Mouse (Mus musculus) embryonic facial prominence, embryonic 15.5 days (tissue): ENCODE results near the gene Efr3b. TPM values are rescaled to one million over a fixed set of nuclear protein-coding genes. Genes with fewer than 3 reads are reported as not detected.
"Not testable (repeated sequence)": the region's sequence is repeated elsewhere in the genome, so short reads cannot be mapped to it uniquely, and the experiment has no call there.

ENCODE experiments used
- ATAC-seq: fragments of 200-750 bp; cut with Nextera tagmentation; 2 replicates; pipeline ENCODE4 v1.8.0; 2017; ENCODE audit warnings: low read depth, moderate TSS enrichment; ENCODE audit not compliant: insufficient number of reproducible peaks, low FRiP score, low TSS enrichment
- H3K27ac ChIP-seq: fragments of 300-500 bp; sonication (generic); replicated peaks from 2 replicates; pipeline ENCODE4 v1.5.1; 2015; ENCODE audit warnings: mild to moderate bottlenecking, inconsistent platforms
- H3K27me3 ChIP-seq: fragments of 300-500 bp; sonication (generic); 2 replicates; pipeline ENCODE4 v1.6.1; 2015; ENCODE audit warnings: inconsistent platforms
- H3K36me3 ChIP-seq: fragments of 300-500 bp; sonication (generic); 2 replicates; pipeline ENCODE4 v1.6.1; 2015; ENCODE audit warnings: mild to moderate bottlenecking, inconsistent platforms
- H3K4me1 ChIP-seq: fragments of 300-500 bp; sonication (generic); 2 replicates; pipeline ENCODE4 v1.6.1; 2015; ENCODE audit warnings: inconsistent platforms
- H3K4me2 ChIP-seq: fragments of 300-500 bp; sonication (generic); replicated peaks from 2 replicates; pipeline ENCODE4 v1.6.1; 2015; ENCODE audit warnings: mild to moderate bottlenecking, inconsistent platforms
- H3K4me3 ChIP-seq: fragments of 300-500 bp; sonication (generic); replicated peaks from 2 replicates; pipeline ENCODE4 v1.5.1; 2015; ENCODE audit warnings: mild to moderate bottlenecking, inconsistent platforms
- H3K9ac ChIP-seq: fragments of 300-500 bp; sonication (generic); 2 replicates; pipeline ENCODE4 v1.6.1; 2015; ENCODE audit warnings: inconsistent platforms
- H3K9me3 ChIP-seq: fragments of 300-500 bp; sonication (generic); replicated peaks from 2 replicates; pipeline ENCODE4 v1.6.1; 2016; ENCODE audit warnings: inconsistent platforms
- WGBS: fragments of 180-500 bp; shearing (Covaris S2); methylation state at CpG from one replicate; pipeline ENCODE4 v1.1.7; 2015; 5-methylcytosine and 5-hydroxymethylcytosine counted together
- polyA plus RNA-seq: library from polyadenylated mRNA; unstranded; fragments of >200 nt; fragmentation: Nextera tagmentation; extraction: Ambion mirVana; gene quantifications from 2 replicates; pipeline ENCODE4 v1.2.1, GENCODE M21; 2015

Efr3b gene
- polyA plus RNA-seq, 1 experiment from 2014 or later: 4.2 TPM

- 50% methylated on average over 4 of the region's 4 CpGs for WGBS
- Histone ChIP-seq H3K9ac (no peak overlapping the region), H3K27ac (no peak overlapping the region), H3K4me2 (no peak overlapping the region), H3K4me1 (no peaks in the 10 kb centered on the region), H3K27me3 (peaks cover 4% of the 10 kb centered on the region; the same call in 1 of the 2 replicates), H3K36me3 (no peaks in the 10 kb centered on the region), H3K4me3 (no peak overlapping the region), H3K9me3 (no peaks in the 10 kb centered on the region)
- no peak for ATAC-seq
Measured at GRCm38 (mm10) chr12:3944454-3945073, 94.2 kb downstream of the Efr3b start.

GRCm38 (mm10) chr12:3942026-3942425, 96.7 kb downstream of the Efr3b start:
- peaks cover 4% of the 10 kb centered on the region; the same call in 1 of the 2 replicates for H3K27me3 ChIP-seq
- WGBS: 17% methylated on average over 11 of the region's 11 CpGs
- no peaks in the 10 kb centered on the region for H3K9me3 ChIP-seq
- H3K4me3 ChIP-seq: no peak overlapping the region
- H3K9ac ChIP-seq: no peak overlapping the region
- no peak for ATAC-seq
- no peak overlapping the region for H3K27ac ChIP-seq
- no peaks in the 10 kb centered on the region for H3K4me1 ChIP-seq
- no peaks in the 10 kb centered on the region for H3K36me3 ChIP-seq
- no peak overlapping the region for H3K4me2 ChIP-seq

GRCm38 (mm10) chr12:3930090-3930865, 108.4 kb downstream of the Efr3b start:
- H3K9me3 ChIP-seq, H3K4me1 ChIP-seq, ATAC-seq, H3K4me2 ChIP-seq, H3K4me3 ChIP-seq, H3K27me3 ChIP-seq, H3K27ac ChIP-seq, H3K36me3 ChIP-seq, H3K9ac ChIP-seq: not testable (repeated sequence)
- 89% methylated on average over 32 of the region's 47 CpGs for WGBS

GRCm38 (mm10) chr12:3928841-3929240, 109.9 kb downstream of the Efr3b start:
- H3K27me3 ChIP-seq: no peaks in the 10 kb centered on the region
- 63% methylated on average over 3 of the region's 3 CpGs for WGBS
- H3K27ac ChIP-seq: no peak overlapping the region
- H3K9me3 ChIP-seq: no peaks in the 10 kb centered on the region
- H3K36me3 ChIP-seq: no peaks in the 10 kb centered on the region
- no peaks in the 10 kb centered on the region for H3K4me1 ChIP-seq
- H3K4me2 ChIP-seq: no peak overlapping the region
- no peak overlapping the region for H3K4me3 ChIP-seq
- H3K9ac ChIP-seq: no peak overlapping the region
- ATAC-seq: no peak

- no peaks in the 10 kb centered on the region for H3K4me1 ChIP-seq
- no peaks in the 10 kb centered on the region for H3K9me3 ChIP-seq
- H3K4me3 ChIP-seq: no peak overlapping the region
- H3K36me3 ChIP-seq: no peaks in the 10 kb centered on the region
- no peak overlapping the region for H3K9ac ChIP-seq
- H3K27ac ChIP-seq: no peak overlapping the region
- H3K27me3 ChIP-seq: no peaks in the 10 kb centered on the region
- no peak overlapping the region for H3K4me2 ChIP-seq
- ATAC-seq: no peak
- 0% methylated on average over 1 of the region's 1 CpGs for WGBS
Measured at GRCm38 (mm10) chr12:3926127-3926526, 112.6 kb downstream of the Efr3b start.

- Histone ChIP-seq H3K4me3 (no peak overlapping the region), H3K4me2 (no peak overlapping the region), H3K27ac (no peak overlapping the region), H3K9ac (no peak overlapping the region), H3K36me3 (0 out of 2 replicates have a peak, but pooled peaks cover 6% of the 10 kb centered on the region), H3K27me3 (no peaks in the 10 kb centered on the region), H3K9me3 (no peaks in the 10 kb centered on the region), H3K4me1 (peaks cover 12% of the 10 kb centered on the region; the same call in 1 of the 2 replicates)
- WGBS: 81% methylated on average over 3 of the region's 3 CpGs
- ATAC-seq: no peak
Measured at GRCm38 (mm10) chr12:3919423-3919822, 119.3 kb downstream of the Efr3b start.

- H3K9me3 ChIP-seq: no peaks in the 10 kb centered on the region
- no peak for ATAC-seq
- peaks cover 16% of the 10 kb centered on the region; the same call in 1 of the 2 replicates for H3K4me1 ChIP-seq
- no peak overlapping the region for H3K4me2 ChIP-seq
- no peak overlapping the region for H3K9ac ChIP-seq
- H3K27ac ChIP-seq: no peak overlapping the region
- H3K36me3 ChIP-seq: 0 out of 2 replicates have a peak, but pooled peaks cover 7% of the 10 kb centered on the region
- 73% methylated on average over 3 of the region's 3 CpGs for WGBS
- no peaks in the 10 kb centered on the region for H3K27me3 ChIP-seq
- H3K4me3 ChIP-seq: no peak overlapping the region
Measured at GRCm38 (mm10) chr12:3918577-3918976, 120.1 kb downstream of the Efr3b start.

GRCm38 (mm10) chr12:3917668-3918341, 120.9 kb downstream of the Efr3b start:
- Histone ChIP-seq H3K4me2 (no peak overlapping the region), H3K4me1 (peaks cover 17% of the 10 kb centered on the region; the same call in 1 of the 2 replicates), H3K27ac (no peak overlapping the region), H3K9ac (no peak overlapping the region), H3K27me3 (no peaks in the 10 kb centered on the region), H3K4me3 (no peak overlapping the region), H3K36me3 (0 out of 2 replicates have a peak, but pooled peaks cover 7% of the 10 kb centered on the region), H3K9me3 (no peaks in the 10 kb centered on the region)
- WGBS: 23% methylated on average over 14 of the region's 14 CpGs
- peak; percentile 60 for ATAC-seq

- H3K4me2 ChIP-seq: no peak overlapping the region
- H3K27me3 ChIP-seq: no peaks in the 10 kb centered on the region
- 84% methylated on average over 3 of the region's 3 CpGs for WGBS
- H3K9ac ChIP-seq: no peak overlapping the region
- no peak for ATAC-seq
- peaks cover 17% of the 10 kb centered on the region; the same call in 1 of the 2 replicates for H3K4me1 ChIP-seq
- H3K36me3 ChIP-seq: peaks cover 14% of the 10 kb centered on the region; the same call in 1 of the 2 replicates
- no peak overlapping the region for H3K27ac ChIP-seq
- H3K4me3 ChIP-seq: no peak overlapping the region
- H3K9me3 ChIP-seq: no peaks in the 10 kb centered on the region
Measured at GRCm38 (mm10) chr12:3915852-3916251, 122.9 kb downstream of the Efr3b start.
